Mouse (Mus musculus): ENCODE measurements around the gene Amd2.
A peak's percentile ranks its signal among the peaks of the same experiment; 100 is the strongest.

The Amd2 gene

DNA sequence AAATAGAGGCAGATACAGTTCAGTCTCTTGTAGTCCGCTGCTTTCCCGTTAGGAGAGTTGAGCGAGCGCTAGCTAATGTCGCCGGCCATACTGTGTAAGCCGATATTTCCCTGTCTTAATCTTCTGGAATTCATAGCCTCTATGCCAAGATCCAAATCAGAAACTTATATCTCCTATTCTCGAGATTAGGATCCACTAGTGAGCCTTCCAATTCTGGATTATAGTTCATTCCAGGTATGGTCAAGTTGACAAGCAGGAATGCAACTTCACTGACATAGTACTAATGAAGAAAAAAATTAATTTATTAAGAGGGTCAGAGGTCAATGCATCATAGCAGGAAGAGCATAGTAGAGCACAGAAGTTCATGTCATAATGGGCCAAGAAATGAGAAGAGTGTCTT, at the start of gene Amd2:
Gene Amd2, minus strand, starts transcription at position 101 of the 400 bp plus-strand sequence.
- no peak for DNase-seq

DNA sequence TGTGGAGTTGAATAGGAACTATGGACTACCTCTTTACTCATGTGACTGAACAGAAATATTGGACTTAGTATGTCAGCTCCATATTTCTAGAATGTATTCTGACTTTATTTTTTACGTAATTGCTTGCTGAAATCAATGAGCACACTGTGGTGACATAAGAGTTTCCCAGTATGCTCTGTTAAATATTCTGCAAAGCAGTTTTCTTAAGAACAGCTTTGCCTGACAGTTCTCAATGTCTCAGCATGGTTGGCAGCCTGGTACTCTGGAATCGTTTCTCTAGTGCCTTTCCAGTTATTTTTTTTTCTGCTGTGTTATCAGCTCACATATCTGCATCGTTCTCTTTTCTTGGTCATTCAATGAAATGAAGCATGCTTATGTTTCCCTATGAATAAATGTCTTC, 49.6 kb upstream of the Amd2 start:
- peak; percentile 8 to 25 for DNase-seq

- no peak for DNase-seq
Observed at GRCm38 (mm10) chr10:35737639-35738038, 25.9 kb upstream of the Amd2 start.

GRCm38 (mm10) chr10:35714266-35714665, 2.6 kb upstream of the Amd2 start:
- DNase-seq, result no peak

All from cerebellum, postnatal 14 days (tissue).